Mouse (Mus musculus): Measurements from ENCODE around the gene Adat3. TPM values are rescaled to one million over a fixed set of nuclear protein-coding genes. Genes with fewer than 3 reads are reported as not detected.

The Adat3 gene
- total and polyA plus RNA-seq, 2 experiments from 2014 or later = 3.0 to 4.5 TPM

DNA sequence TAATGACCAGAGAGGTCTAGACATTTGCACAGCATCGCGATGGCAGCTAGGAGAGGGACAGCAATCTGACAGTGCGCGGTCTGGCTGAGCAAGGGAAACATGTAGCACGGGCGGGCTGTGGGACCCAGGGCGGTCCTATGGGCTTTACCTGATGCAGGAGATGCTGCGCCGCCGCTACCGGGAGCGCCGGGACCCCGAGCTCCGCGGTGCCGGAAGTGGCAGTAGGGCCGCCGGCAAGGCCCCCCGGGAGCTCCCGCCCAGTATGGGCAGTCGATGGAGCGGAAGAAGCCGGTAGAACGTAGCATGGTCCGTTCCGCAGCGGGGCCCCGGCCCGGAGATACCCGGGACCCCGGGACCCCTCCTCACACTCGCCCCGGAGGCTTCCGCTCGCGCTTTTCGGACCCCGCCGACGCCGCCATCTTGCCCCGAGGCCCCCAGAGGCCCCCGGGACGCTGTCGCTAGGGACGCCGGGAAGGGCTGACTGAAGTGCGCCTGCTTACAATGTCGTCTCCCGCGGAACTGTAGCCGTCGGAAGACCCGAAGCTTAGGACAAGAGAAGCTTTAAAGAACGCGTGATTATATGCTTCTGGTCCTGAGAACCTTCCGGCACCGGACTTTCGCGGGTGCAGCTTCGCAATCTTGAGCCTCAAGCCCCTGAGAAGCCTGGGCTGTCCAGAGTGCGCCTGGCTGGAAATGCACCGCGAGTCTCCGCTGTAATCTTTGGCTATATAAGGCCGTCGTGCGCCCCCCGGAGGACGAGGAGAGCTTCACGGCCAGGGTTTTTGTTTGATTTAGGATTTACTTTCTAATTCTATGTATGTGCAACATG lies 41.4 kb upstream of the Adat3 start, which contains the start of gene Rexo1:
Gene Rexo1 (minus strand): TSS at position 445 of the 829 bp plus-strand sequence.
- Histone ChIP-seq H3K4me3 (ENCODE audit: low read depth, low read length) (peak within 1 kb of the TSS; percentile 85), H3K9me3 (ENCODE audit: low read length) (no peaks in the 10 kb centered on the region), H3K4me2 (ENCODE audit: low read depth) (peak within 1 kb of the TSS; percentile 56), H3K27me3 (ENCODE audit: insufficient read depth, low read length) (no peaks in the 10 kb centered on the region), H3K9ac (peak within 1 kb of the TSS; percentile 93), H3K27ac (ENCODE audit: low read depth, low read length) (peak within 1 kb of the TSS; percentile 94), H3K36me3 (ENCODE audit: insufficient read depth) (no peaks in the 10 kb centered on the region), H3K4me1 (ENCODE audit: insufficient read depth) (peaks cover 15% of the 10 kb centered on the region; the same call in 1 of the 2 replicates)
- ATAC-seq (peak; percentile 90), DNase-seq (peak; percentile 98)
- TF ChIP-seq CTCF (IDR thresholded peaks at IDR 0.05; ENCODE audit: low read depth) = peak; percentile 88
- WGBS = 1% methylated on average over 70 of the region's 72 CpGs

DNA sequence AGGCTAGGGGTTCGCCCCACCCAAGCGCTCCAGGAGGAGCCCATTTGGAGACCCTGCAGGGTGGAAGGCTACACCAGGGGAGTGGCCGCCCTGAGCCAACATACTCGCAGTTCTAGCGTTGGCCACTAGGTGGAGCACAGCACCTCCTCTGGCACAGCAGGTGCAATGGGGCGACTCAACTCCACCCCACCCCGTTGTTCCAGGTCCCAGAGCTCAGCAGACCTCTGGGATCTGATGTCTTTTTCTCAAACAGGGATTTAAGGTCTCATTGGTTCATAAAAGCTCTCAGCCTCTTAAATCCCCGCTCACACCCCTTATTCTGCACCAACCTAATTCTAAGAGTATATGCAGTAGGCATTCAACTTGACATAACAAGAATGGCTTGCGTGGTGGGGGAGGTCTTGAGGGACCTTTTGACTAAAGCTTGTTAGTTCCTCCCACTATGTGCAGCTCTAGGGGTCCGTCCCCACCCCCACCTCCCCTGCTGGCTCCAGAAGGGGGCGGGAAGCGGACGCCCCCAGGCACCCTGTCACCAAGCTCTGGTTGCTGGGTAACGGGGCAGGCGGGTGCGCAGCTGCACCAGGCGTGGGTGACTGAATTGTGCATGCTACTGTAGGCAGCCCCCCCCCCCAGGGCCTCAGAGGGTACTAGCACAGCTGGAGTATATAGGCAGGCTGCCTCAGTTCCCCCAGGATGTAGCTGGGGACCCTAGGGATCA lies 36.1 kb upstream of the Adat3 start:
- WGBS = 12% methylated on average over 17 of the region's 17 CpGs
- Histone ChIP-seq H3K27ac (ENCODE audit: low read depth, low read length) (peak overlapping the region; percentile 79), H3K36me3 (ENCODE audit: insufficient read depth) (0 out of 2 replicates have a peak, but pooled peaks cover 7% of the 10 kb centered on the region), H3K9me3 (ENCODE audit: low read length) (no peaks in the 10 kb centered on the region), H3K9ac (peak overlapping the region; percentile 37), H3K4me2 (ENCODE audit: low read depth) (peak overlapping the region; percentile 39), H3K27me3 (ENCODE audit: insufficient read depth, low read length) (no peaks in the 10 kb centered on the region), H3K4me1 (ENCODE audit: insufficient read depth) (peaks cover 29% of the 10 kb centered on the region), H3K4me3 (ENCODE audit: low read depth, low read length) (no peak overlapping the region)
- DNase-seq (peak; percentile 89), ATAC-seq (peak; percentile 87)
- peak; percentile 97 for TF ChIP-seq CTCF (IDR thresholded peaks at IDR 0.05; ENCODE audit: low read depth)

GRCm38 (mm10) chr10:80568876-80569275 lies 33.8 kb upstream of the Adat3 start:
- no peak overlapping the region for H3K9ac ChIP-seq
- H3K4me3 ChIP-seq (ENCODE audit: low read depth, low read length) = no peak overlapping the region
- WGBS = 95% methylated on average over 29 of the region's 29 CpGs
- H3K36me3 ChIP-seq (ENCODE audit: insufficient read depth) = 0 out of 2 replicates have a peak, but pooled peaks cover 7% of the 10 kb centered on the region
- no peak for TF ChIP-seq CTCF (IDR thresholded peaks at IDR 0.05; ENCODE audit: low read depth)
- H3K27me3 ChIP-seq (ENCODE audit: insufficient read depth, low read length) = no peaks in the 10 kb centered on the region
- H3K4me1 ChIP-seq (ENCODE audit: insufficient read depth) = peaks cover 21% of the 10 kb centered on the region
- no peak overlapping the region for H3K27ac ChIP-seq (ENCODE audit: low read depth, low read length)
- no peak overlapping the region for H3K4me2 ChIP-seq (ENCODE audit: low read depth)
- ATAC-seq (no peak), DNase-seq (no peak)
- no peaks in the 10 kb centered on the region for H3K9me3 ChIP-seq (ENCODE audit: low read length)

GRCm38 (mm10) chr10:80569664-80570066 lies 33.0 kb upstream of the Adat3 start:
- H3K4me1 ChIP-seq (ENCODE audit: insufficient read depth) = peaks cover 24% of the 10 kb centered on the region
- no peak overlapping the region for H3K4me2 ChIP-seq (ENCODE audit: low read depth)
- no peak overlapping the region for H3K9ac ChIP-seq
- no peak overlapping the region for H3K27ac ChIP-seq (ENCODE audit: low read depth, low read length)
- H3K27me3 ChIP-seq (ENCODE audit: insufficient read depth, low read length) = no peaks in the 10 kb centered on the region
- WGBS = 43% methylated on average over 10 of the region's 10 CpGs
- ATAC-seq = no peak
- 0 out of 2 replicates have a peak, but pooled peaks cover 7% of the 10 kb centered on the region for H3K36me3 ChIP-seq (ENCODE audit: insufficient read depth)
- H3K4me3 ChIP-seq (ENCODE audit: low read depth, low read length) = no peak overlapping the region
- no peak for TF ChIP-seq CTCF (IDR thresholded peaks at IDR 0.05; ENCODE audit: low read depth)
- DNase-seq = no peak
- no peaks in the 10 kb centered on the region for H3K9me3 ChIP-seq (ENCODE audit: low read length)

DNA sequence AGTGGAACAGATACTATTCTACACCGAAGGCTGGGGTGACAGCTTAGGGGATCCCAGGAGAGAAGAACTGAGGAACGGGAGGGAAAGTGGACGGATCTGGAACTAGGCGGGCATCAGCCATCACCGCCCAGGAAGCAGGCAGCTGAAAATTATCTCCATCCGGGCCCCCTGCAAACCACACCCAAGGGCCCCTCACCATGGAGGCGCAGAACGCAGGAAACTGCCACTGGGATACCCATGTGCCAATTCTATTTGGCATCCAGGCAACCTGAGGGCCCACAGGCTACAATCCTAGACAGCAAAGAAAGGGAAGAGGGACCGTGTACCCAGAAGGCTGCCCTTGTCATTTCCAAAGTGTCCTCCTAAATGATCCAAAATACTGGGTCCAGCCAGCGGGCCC lies 32.3 kb upstream of the Adat3 start:
- no peaks in the 10 kb centered on the region for H3K9me3 ChIP-seq (ENCODE audit: low read length)
- no peak for DNase-seq
- H3K4me2 ChIP-seq (ENCODE audit: low read depth) = peak overlapping the region; percentile 18; the same call in 1 of the 2 replicates
- no peak overlapping the region for H3K9ac ChIP-seq
- TF ChIP-seq CTCF (IDR thresholded peaks at IDR 0.05; ENCODE audit: low read depth) = no peak
- 89% methylated on average over 10 of the region's 10 CpGs for WGBS
- ATAC-seq = no peak
- H3K27ac ChIP-seq (ENCODE audit: low read depth, low read length) = 0 out of 2 replicates have a peak overlapping the region, but pooled peaks have one; percentile 15
- 0 out of 2 replicates have a peak, but pooled peaks cover 7% of the 10 kb centered on the region for H3K36me3 ChIP-seq (ENCODE audit: insufficient read depth)
- H3K4me3 ChIP-seq (ENCODE audit: low read depth, low read length) = no peak overlapping the region
- no peaks in the 10 kb centered on the region for H3K27me3 ChIP-seq (ENCODE audit: insufficient read depth, low read length)
- peaks cover 29% of the 10 kb centered on the region for H3K4me1 ChIP-seq (ENCODE audit: insufficient read depth)

DNA sequence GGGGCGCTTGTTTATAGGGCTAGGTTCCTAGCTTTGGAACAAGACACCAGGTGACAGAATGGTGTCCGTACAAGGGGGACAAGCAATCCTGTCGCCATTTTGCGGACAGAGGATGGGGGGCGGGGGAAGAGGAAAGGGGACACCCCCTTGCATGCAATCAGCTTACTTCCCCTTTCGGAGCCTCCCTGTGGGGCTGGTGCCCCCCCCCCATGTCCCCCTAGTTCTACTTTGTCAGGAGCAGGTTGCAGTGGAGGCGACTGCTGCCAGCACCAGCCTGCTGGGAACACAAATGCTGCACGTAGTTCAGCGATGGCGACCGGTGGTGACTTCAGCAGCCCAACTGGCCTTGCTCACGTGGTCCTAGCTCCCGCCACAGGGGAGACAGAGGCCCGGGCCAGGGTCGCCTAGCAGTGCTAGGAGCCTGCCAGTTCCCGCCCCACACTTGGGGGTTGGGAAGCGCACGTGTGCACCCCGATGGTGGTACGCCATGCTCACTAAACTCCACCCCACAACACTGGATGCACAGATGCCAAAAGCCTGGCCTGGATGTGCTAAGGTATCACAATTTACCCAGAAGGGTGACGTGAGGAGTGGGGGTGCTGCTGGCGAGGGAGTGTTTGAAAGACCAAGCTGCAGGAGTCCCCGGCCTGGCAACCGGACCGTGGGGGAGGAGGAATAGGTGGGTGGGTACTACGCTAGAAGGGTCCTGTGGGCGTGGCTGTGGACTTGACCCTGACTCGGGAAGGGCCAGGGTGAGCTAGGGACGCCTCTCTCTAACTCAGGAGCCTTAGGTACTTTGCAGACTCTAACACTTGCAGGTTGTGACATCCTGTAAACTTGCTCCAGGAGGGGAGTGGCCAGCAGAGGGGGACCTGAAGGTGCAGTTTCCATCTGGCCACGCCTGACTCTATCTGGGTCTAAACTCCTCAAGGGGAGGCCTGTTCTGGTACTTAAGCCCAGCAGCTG lies 31.5 kb upstream of the Adat3 start:
- no peak for TF ChIP-seq CTCF (IDR thresholded peaks at IDR 0.05; ENCODE audit: low read depth)
- Histone ChIP-seq H3K4me2 (ENCODE audit: low read depth) (peak overlapping the region; percentile 18), H3K9me3 (ENCODE audit: low read length) (no peaks in the 10 kb centered on the region), H3K27ac (ENCODE audit: low read depth, low read length) (0 out of 2 replicates have a peak overlapping the region, but pooled peaks have one; percentile 15), H3K27me3 (ENCODE audit: insufficient read depth, low read length) (no peaks in the 10 kb centered on the region), H3K4me1 (ENCODE audit: insufficient read depth) (peaks cover 36% of the 10 kb centered on the region), H3K4me3 (ENCODE audit: low read depth, low read length) (no peak overlapping the region), H3K9ac (peak overlapping the region; percentile 37), H3K36me3 (ENCODE audit: insufficient read depth) (0 out of 2 replicates have a peak, but pooled peaks cover 7% of the 10 kb centered on the region)
- WGBS = 18% methylated on average over 30 of the region's 30 CpGs
- ATAC-seq = peak; percentile 30
- no peak for DNase-seq
